Mouse (Mus musculus): ENCODE measurements around the gene Isyna1. TPM values are rescaled to one million over a fixed set of nuclear protein-coding genes. Genes with fewer than 3 reads are reported as not detected.

Gene Isyna1
- polyA plus RNA-seq, 1 experiment, result 102 TPM

DNA sequence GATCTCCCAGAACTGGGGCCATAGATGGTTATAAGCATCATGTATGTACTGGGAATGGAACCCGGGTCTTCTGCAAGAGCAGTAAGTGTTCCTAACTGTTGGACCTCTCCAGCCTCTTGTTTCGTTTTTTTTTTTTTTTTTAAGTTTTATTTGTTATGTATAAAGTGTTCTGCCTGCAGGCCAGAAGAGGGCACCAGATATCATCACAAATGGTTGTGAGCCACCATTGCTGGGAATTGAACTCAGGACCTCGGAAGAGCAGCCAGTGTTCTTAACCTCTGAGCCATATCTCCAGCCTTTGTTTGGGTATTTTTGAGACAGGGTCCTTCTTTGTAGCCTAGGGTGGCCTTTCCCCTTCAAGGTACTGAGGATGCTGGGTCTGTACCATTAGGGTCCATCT, 35.2 kb upstream of the Isyna1 start:
- H3K4me3 ChIP-seq (replicated peaks; ENCODE audit: extremely low read depth, low read depth, low read length), result no peak overlapping the region
- peaks cover 37% of the 10 kb centered on the region for H3K4me1 ChIP-seq (ENCODE audit: control insufficient read depth, insufficient read depth, low read length)
- no peak for DNase-seq
- WGBS, result 58% methylated on average over 3 of the region's 3 CpGs
- no peak for TF ChIP-seq POLR2A (IDR thresholded peaks at IDR 0.05; ENCODE audit: borderline replicate concordance, extremely low read depth, low read depth, low read length)
- no peak for TF ChIP-seq CTCF (IDR thresholded peaks at IDR 0.05; ENCODE audit: insufficient read depth, low read length)

DNA sequence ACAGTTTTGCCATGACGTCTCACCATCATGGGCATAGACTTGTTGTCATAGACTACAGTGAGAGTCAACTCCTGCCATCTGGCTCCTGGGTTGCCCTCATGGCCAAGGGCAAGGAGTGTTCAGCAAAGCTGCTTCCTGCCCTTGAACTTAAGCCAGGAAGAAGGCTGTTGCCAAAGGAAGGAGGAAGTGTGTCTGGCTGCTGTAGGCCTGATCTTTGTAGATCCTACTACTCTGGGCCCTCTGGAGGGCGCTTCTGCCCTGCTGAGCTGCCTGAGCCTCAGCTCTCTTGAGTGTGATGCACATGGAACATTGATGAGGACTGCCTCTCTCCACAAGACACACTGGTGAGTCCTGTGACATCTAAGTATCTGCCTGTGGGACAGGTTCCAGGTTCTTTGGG, 34.1 kb upstream of the Isyna1 start:
- no peak overlapping the region for H3K4me3 ChIP-seq (replicated peaks; ENCODE audit: extremely low read depth, low read depth, low read length)
- TF ChIP-seq CTCF (IDR thresholded peaks at IDR 0.05; ENCODE audit: insufficient read depth, low read length), result peak; percentile 61
- TF ChIP-seq POLR2A (IDR thresholded peaks at IDR 0.05; ENCODE audit: borderline replicate concordance, extremely low read depth, low read depth, low read length), result no peak
- no peak for DNase-seq
- peaks cover 47% of the 10 kb centered on the region for H3K4me1 ChIP-seq (ENCODE audit: control insufficient read depth, insufficient read depth, low read length)
- 19% methylated on average over 2 of the region's 2 CpGs for WGBS

DNA sequence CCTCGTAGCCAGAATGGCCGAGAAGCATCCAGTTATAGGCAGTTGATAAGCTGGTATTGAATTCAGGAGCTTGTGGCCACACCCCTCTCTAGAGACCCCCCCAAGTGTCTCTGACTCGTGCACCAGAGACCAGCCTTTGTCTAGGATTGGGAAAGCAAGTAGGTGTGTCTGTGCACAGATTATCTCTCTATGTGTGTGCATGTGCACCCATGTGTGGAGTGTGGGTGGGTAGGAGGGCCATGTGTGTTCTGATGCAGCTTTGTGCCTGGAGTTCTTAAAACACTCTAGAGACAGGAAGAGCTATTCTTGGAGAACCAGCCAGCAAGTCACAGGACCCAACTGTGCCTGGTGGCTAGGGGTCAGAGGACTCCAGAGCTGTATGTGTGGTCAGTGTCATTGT, 33.6 kb upstream of the Isyna1 start:
- 61% methylated on average over 3 of the region's 3 CpGs for WGBS
- H3K4me1 ChIP-seq (ENCODE audit: control insufficient read depth, insufficient read depth, low read length), result peaks cover 52% of the 10 kb centered on the region
- no peak for TF ChIP-seq POLR2A (IDR thresholded peaks at IDR 0.05; ENCODE audit: borderline replicate concordance, extremely low read depth, low read depth, low read length)
- no peak for TF ChIP-seq CTCF (IDR thresholded peaks at IDR 0.05; ENCODE audit: insufficient read depth, low read length)
- no peak overlapping the region for H3K4me3 ChIP-seq (replicated peaks; ENCODE audit: extremely low read depth, low read depth, low read length)
- DNase-seq, result no peak

DNA sequence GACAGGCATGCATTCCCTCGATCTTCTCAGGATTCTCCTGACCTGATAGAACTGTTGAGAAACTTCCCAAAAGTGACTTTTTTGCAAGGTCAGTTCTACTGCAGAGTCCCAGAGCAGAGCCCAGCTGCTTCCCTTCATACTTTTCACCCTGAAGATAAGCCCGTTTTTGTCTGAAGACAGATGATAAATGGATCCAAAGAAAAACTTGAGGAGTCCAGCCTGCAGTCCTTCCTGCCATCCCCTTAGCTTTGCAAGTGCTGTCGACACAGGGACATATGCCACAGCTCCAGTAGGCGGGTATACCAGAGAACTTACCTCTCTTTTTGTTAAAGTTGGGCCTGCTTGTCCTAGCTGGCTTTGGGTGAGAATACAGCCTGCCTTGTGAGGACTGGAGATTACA, 32.8 kb upstream of the Isyna1 start:
- TF ChIP-seq CTCF (IDR thresholded peaks at IDR 0.05; ENCODE audit: insufficient read depth, low read length) (no peak), POLR2A (IDR thresholded peaks at IDR 0.05; ENCODE audit: borderline replicate concordance, extremely low read depth, low read depth, low read length) (no peak)
- Histone ChIP-seq H3K4me1 (ENCODE audit: control insufficient read depth, insufficient read depth, low read length) (peaks cover 54% of the 10 kb centered on the region), H3K4me3 (replicated peaks; ENCODE audit: extremely low read depth, low read depth, low read length) (no peak overlapping the region)
- 32% methylated on average over 4 of the region's 4 CpGs for WGBS
- DNase-seq, result no peak

DNA sequence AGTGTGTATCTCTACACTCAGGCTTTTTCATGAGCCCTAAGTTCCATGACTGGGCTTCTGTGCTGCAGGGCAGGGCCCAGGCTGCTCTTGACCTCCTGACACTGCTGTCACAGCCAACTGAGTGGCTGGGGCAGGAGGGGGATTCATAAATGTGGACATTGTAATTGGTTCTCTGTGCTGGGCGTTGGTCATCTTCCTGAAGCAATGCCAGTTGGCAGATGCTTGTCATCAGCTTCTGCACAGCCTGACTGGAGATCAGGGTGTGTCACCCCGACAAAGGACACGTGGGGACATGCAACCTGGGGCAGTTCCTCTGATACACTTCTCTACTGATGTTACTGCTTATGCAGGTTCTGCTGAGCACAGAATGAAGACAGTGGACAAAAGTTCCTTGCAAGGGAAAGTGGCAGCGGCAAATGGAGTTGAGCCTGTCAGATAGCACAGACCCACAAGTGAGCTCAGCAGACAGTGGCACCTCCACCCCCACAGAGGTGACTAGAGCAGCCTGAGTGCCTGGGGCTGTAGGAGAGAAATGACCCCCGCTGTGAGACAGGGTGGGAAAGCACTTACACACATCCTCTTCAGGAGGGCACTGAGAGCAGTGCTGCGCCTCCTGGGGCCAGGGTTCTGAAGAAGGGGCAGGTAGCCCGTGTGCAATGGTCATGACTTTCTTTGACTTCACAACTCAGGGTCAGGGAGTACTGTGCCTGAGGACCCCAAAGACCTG, 32.2 kb upstream of the Isyna1 start:
- peak; percentile 57 for DNase-seq
- WGBS, result 41% methylated on average over 7 of the region's 7 CpGs
- Histone ChIP-seq H3K4me3 (replicated peaks; ENCODE audit: extremely low read depth, low read depth, low read length) (no peak overlapping the region), H3K4me1 (ENCODE audit: control insufficient read depth, insufficient read depth, low read length) (peaks cover 54% of the 10 kb centered on the region)
- no peak for TF ChIP-seq CTCF (IDR thresholded peaks at IDR 0.05; ENCODE audit: insufficient read depth, low read length)
- TF ChIP-seq POLR2A (IDR thresholded peaks at IDR 0.05; ENCODE audit: borderline replicate concordance, extremely low read depth, low read depth, low read length), result no peak

DNA sequence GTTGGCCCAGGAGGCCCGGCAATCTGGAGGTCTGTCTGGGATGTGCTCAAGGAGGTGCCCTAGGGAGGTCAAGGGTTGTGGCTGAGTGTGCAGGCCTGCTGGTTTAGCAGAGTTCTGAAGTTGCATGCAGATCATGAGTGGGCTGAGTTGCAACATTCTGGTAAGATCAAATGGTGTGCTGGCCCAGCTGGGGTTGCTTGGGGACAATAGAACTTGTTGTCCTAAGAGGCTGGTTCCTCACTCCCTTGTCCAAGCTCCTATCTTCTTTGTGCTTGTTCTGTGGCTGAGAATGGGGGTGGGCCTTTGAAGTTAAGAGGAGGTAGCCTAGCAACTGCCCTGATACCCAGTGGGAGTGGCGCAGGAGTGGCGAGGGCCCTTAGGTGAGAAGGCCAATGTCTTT, 31.4 kb upstream of the Isyna1 start:
- Histone ChIP-seq H3K4me1 (ENCODE audit: control insufficient read depth, insufficient read depth, low read length) (peaks cover 54% of the 10 kb centered on the region), H3K4me3 (replicated peaks; ENCODE audit: extremely low read depth, low read depth, low read length) (no peak overlapping the region)
- peak; percentile 70 for DNase-seq
- TF ChIP-seq CTCF (IDR thresholded peaks at IDR 0.05; ENCODE audit: insufficient read depth, low read length) (no peak), POLR2A (IDR thresholded peaks at IDR 0.05; ENCODE audit: borderline replicate concordance, extremely low read depth, low read depth, low read length) (no peak)
- 69% methylated on average over 3 of the region's 3 CpGs for WGBS

DNA sequence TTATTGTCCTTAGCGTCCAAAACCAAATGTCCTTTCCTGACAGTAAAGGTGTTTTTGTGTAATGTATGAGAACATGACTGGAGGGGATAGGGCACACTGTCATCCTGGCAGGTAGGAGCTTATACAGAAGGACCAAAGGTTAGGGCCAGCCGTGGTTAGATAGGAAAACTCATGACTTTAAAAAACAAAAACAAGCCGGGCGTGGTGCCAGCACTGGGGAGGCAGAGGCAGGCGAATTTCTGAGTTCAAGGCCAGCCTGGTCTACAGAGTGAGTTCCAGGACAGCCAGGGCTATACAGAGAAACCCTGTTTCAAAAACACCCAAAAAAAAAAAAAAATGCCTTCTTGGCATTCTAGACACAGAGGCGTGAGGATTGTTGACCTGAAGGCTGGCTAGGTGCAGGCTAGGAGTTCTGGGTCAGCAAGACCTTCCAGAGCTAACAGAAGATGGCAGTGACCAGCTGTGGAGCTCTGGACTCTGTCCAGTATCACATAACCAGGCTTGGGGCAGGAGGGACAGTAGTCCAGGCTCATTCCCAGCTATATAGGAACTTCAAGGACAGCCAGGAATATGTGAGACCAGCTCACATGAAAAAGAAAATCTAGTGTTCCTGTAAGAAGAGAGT, 30.3 kb upstream of the Isyna1 start:
- H3K4me1 ChIP-seq (ENCODE audit: control insufficient read depth, insufficient read depth, low read length), result peaks cover 46% of the 10 kb centered on the region
- no peak for DNase-seq
- H3K4me3 ChIP-seq (replicated peaks; ENCODE audit: extremely low read depth, low read depth, low read length), result no peak overlapping the region
- TF ChIP-seq CTCF (IDR thresholded peaks at IDR 0.05; ENCODE audit: insufficient read depth, low read length) (no peak), POLR2A (IDR thresholded peaks at IDR 0.05; ENCODE audit: borderline replicate concordance, extremely low read depth, low read depth, low read length) (no peak)
- 85% methylated on average over 6 of the region's 6 CpGs for WGBS

DNA sequence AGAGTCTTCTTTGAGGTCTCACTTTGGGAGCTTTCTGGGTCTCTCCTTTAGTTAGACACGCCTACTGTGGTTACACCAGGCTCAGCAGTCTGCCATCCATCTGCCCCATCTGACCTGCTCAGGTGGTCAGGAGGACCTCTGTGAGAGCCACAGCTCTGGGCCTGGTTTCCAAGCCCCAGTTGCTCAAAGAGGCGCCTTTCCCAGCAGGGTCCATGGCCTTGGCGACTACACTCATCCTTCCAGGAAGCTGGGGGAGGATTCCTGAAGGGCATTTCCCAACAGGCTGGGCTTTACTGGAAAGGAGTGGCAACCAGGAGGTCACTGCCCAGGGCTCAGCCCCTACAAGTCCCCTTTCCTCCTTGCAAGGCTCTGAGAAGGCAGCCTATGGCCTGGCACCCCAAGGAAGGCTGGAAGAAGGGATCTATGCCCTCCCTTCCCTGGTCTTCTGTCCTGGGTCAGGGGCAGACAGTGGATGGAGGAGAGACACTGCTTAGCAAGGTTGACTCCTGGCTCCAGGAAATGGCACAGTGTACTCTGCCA, 29.4 kb upstream of the Isyna1 start:
- TF ChIP-seq CTCF (IDR thresholded peaks at IDR 0.05; ENCODE audit: insufficient read depth, low read length) (no peak), POLR2A (IDR thresholded peaks at IDR 0.05; ENCODE audit: borderline replicate concordance, extremely low read depth, low read depth, low read length) (no peak)
- Histone ChIP-seq H3K4me3 (replicated peaks; ENCODE audit: extremely low read depth, low read depth, low read length) (no peak overlapping the region), H3K4me1 (ENCODE audit: control insufficient read depth, insufficient read depth, low read length) (peaks cover 45% of the 10 kb centered on the region)
- WGBS, result 37% methylated on average over 3 of the region's 3 CpGs
- DNase-seq, result no peak

DNA sequence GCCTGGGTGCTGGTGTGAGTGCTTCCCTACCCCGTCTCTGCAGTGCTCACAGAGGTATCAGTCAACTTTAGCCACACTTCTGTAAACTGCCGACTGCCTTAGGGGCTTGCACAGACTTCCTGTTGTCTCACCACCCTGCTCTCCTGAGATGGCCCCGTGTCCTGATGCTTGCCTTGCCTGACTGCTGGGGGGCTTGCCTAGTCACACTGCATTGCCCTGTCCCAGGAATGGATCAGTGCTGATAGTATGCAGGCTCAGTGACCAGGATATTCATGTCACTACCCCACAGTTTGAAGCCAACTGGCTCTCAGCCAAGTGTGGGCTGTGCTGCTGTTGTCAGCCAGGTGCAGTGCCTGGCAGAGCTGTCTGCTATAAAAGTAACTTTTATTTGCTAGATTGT, 28.6 kb upstream of the Isyna1 start:
- 21% methylated on average over 3 of the region's 3 CpGs for WGBS
- Histone ChIP-seq H3K4me1 (ENCODE audit: control insufficient read depth, insufficient read depth, low read length) (peaks cover 37% of the 10 kb centered on the region), H3K4me3 (replicated peaks; ENCODE audit: extremely low read depth, low read depth, low read length) (no peak overlapping the region)
- DNase-seq, result no peak
- TF ChIP-seq POLR2A (IDR thresholded peaks at IDR 0.05; ENCODE audit: borderline replicate concordance, extremely low read depth, low read depth, low read length) (no peak), CTCF (IDR thresholded peaks at IDR 0.05; ENCODE audit: insufficient read depth, low read length) (no peak)

DNA sequence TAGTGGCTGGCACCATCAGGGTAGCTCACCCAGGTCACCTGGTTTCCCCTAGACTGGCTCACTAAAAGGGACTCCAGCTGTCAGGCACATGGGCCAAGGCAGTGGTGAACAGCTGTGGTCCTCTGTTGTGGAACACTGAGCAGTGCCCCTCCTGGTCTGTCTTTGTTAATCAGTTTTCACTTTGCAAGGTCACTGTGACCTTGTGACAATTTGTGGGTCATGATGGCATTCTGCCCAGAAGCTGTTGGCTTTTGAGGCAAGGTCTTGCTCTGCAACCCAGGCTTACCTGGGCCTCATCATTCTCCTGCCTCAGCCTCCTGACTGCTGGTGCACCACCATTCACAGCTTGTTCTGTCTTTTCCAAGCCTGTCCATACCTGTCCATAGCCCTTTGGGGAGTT, 23.8 kb upstream of the Isyna1 start:
- TF ChIP-seq CTCF (IDR thresholded peaks at IDR 0.05; ENCODE audit: insufficient read depth, low read length), result no peak
- TF ChIP-seq POLR2A (IDR thresholded peaks at IDR 0.05; ENCODE audit: borderline replicate concordance, extremely low read depth, low read depth, low read length), result no peak
- H3K4me3 ChIP-seq (replicated peaks; ENCODE audit: extremely low read depth, low read depth, low read length), result no peak overlapping the region
- peaks cover 15% of the 10 kb centered on the region for H3K4me1 ChIP-seq (ENCODE audit: control insufficient read depth, insufficient read depth, low read length)
- no peak for DNase-seq
